Mouse (Mus musculus): ENCODE data around the gene Irak2. TPM values are rescaled to one million over a fixed set of nuclear protein-coding genes. Genes with fewer than 3 reads are reported as not detected.

Gene Irak2
- polyA plus RNA-seq, 1 experiment from 2014 or later, result 3.2 TPM

- peaks cover 2% of the 10 kb centered on the region; the same call in 1 of the 2 replicates for H3K27me3 ChIP-seq
- H3K9me3 ChIP-seq (replicated peaks), result no peaks in the 10 kb centered on the region
- H3K36me3 ChIP-seq, result no peaks in the 10 kb centered on the region
- H3K4me3 ChIP-seq, result no peak overlapping the region
- no peaks in the 10 kb centered on the region for H3K4me1 ChIP-seq
- no peak overlapping the region for H3K9ac ChIP-seq
- no peak for ATAC-seq (ENCODE audit: low FRiP score)
- H3K4me2 ChIP-seq (replicated peaks), result no peak overlapping the region
- H3K27ac ChIP-seq, result no peak overlapping the region
- WGBS, result 96% methylated on average over 2 of the region's 2 CpGs
Measured at GRCm38 (mm10) chr6:113643967-113644366, 5.7 kb downstream of the Irak2 start.

- H3K27ac ChIP-seq, result no peak overlapping the region
- no peak overlapping the region for H3K4me2 ChIP-seq (replicated peaks)
- no peaks in the 10 kb centered on the region for H3K4me1 ChIP-seq
- H3K27me3 ChIP-seq, result peaks cover 2% of the 10 kb centered on the region; the same call in 1 of the 2 replicates
- no peaks in the 10 kb centered on the region for H3K36me3 ChIP-seq
- ATAC-seq (ENCODE audit: low FRiP score), result no peak
- no peak overlapping the region for H3K4me3 ChIP-seq
- no peak overlapping the region for H3K9ac ChIP-seq
- 83% methylated on average over 8 of the region's 8 CpGs for WGBS
- H3K9me3 ChIP-seq (replicated peaks), result no peaks in the 10 kb centered on the region
Measured at GRCm38 (mm10) chr6:113644808-113645207, 6.5 kb downstream of the Irak2 start.

DNA sequence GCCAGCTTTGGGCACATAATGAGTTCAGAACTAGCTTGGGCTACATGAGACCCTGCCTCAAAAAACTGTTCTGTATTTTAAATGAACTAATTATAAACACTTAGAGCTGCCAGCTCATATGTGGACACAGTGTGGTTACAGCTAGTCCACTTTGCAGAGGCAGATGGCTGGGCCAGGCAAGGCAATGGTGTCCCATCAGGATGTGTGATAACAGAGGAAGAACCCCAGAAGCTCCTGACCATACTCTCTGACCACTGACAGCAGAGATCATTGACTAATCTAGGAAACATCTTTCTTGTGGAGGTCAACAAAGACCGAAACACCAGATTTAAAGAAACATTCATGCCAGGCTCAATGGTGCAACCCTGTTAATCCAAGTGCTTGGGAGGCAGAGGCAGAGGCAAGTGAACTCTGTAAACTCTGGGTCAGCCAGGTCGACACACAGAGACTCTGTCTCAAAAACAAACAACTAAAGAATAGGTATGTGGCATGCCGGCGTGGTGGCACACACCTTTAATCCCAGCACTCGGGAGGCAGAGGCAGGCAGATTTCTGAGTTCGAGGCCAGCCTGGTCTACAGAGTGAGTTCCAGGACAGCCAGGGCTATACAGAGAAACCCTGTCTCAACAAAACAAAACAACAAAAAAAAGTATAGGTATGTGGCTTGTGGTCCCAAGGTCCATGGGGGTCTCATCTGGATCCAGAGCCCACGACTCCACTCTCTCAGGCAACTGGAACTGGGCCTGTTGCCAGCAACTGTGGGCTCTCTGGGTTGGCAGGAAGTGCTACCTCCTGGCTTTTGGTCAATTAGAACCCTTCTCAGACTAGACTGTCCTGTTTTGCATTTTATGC is 11.3 kb downstream of the Irak2 start:
- 80% methylated on average over 7 of the region's 7 CpGs for WGBS
- H3K4me3 ChIP-seq, result no peak overlapping the region
- no peaks in the 10 kb centered on the region for H3K4me1 ChIP-seq
- no peak overlapping the region for H3K9ac ChIP-seq
- no peaks in the 10 kb centered on the region for H3K27me3 ChIP-seq
- no peaks in the 10 kb centered on the region for H3K36me3 ChIP-seq
- ATAC-seq (ENCODE audit: low FRiP score), result no peak
- H3K9me3 ChIP-seq (replicated peaks), result no peaks in the 10 kb centered on the region
- H3K27ac ChIP-seq, result no peak overlapping the region
- no peak overlapping the region for H3K4me2 ChIP-seq (replicated peaks)

DNA sequence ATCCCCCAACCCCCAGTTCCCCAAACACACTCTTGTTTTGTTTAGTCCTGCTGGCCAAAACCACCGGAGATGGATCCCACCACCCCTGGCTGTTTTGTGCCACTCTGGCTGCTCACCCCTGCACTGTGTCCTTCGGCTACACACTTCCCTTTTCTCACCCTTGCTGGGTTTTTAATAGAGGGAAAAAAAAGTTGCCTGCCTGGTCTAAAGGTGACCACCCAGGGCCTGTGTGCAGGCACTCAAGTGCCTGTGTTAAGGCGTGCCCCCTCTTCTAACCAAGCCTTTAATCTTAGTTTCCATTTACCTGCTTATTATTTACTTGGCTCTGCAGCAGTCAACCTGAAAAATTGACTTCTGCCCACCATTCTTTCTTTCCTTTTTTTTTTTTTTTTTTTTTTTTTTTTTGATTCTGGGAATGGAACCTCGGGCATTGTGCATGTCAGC is 12.0 kb downstream of the Irak2 start:
- no peaks in the 10 kb centered on the region for H3K4me1 ChIP-seq
- WGBS, result 76% methylated on average over 4 of the region's 4 CpGs
- no peaks in the 10 kb centered on the region for H3K9me3 ChIP-seq (replicated peaks)
- no peak overlapping the region for H3K4me2 ChIP-seq (replicated peaks)
- no peaks in the 10 kb centered on the region for H3K27me3 ChIP-seq
- no peak overlapping the region for H3K9ac ChIP-seq
- ATAC-seq (ENCODE audit: low FRiP score), result no peak
- no peak overlapping the region for H3K27ac ChIP-seq
- no peak overlapping the region for H3K4me3 ChIP-seq
- H3K36me3 ChIP-seq, result no peaks in the 10 kb centered on the region

- Histone ChIP-seq H3K27ac (no peak overlapping the region), H3K4me3 (no peak overlapping the region), H3K36me3 (no peaks in the 10 kb centered on the region), H3K4me2 (replicated peaks) (no peak overlapping the region), H3K27me3 (no peaks in the 10 kb centered on the region), H3K9ac (no peak overlapping the region), H3K9me3 (replicated peaks) (no peaks in the 10 kb centered on the region), H3K4me1 (no peaks in the 10 kb centered on the region)
- ATAC-seq (ENCODE audit: low FRiP score), result no peak
- WGBS, result 70% methylated on average over 3 of the region's 3 CpGs
Measured at GRCm38 (mm10) chr6:113651626-113652025, 13.4 kb downstream of the Irak2 start.

GRCm38 (mm10) chr6:113653551-113653950 is 15.3 kb downstream of the Irak2 start:
- ATAC-seq (ENCODE audit: low FRiP score), result no peak
- H3K9ac ChIP-seq, result no peak overlapping the region
- H3K4me3 ChIP-seq, result no peak overlapping the region
- no peaks in the 10 kb centered on the region for H3K4me1 ChIP-seq
- no peaks in the 10 kb centered on the region for H3K9me3 ChIP-seq (replicated peaks)
- no peak overlapping the region for H3K4me2 ChIP-seq (replicated peaks)
- WGBS, result 87% methylated on average over 7 of the region's 7 CpGs
- H3K36me3 ChIP-seq, result no peaks in the 10 kb centered on the region
- H3K27me3 ChIP-seq, result no peaks in the 10 kb centered on the region
- H3K27ac ChIP-seq, result no peak overlapping the region

GRCm38 (mm10) chr6:113654102-113654501 is 15.8 kb downstream of the Irak2 start:
- Histone ChIP-seq H3K4me1 (no peaks in the 10 kb centered on the region), H3K27me3 (no peaks in the 10 kb centered on the region), H3K9ac (no peak overlapping the region), H3K4me3 (no peak overlapping the region), H3K4me2 (replicated peaks) (no peak overlapping the region), H3K27ac (no peak overlapping the region), H3K36me3 (no peaks in the 10 kb centered on the region), H3K9me3 (replicated peaks) (no peaks in the 10 kb centered on the region)
- no peak for ATAC-seq (ENCODE audit: low FRiP score)
- 82% methylated on average over 8 of the region's 8 CpGs for WGBS

GRCm38 (mm10) chr6:113654753-113655397 is 16.6 kb downstream of the Irak2 start:
- Histone ChIP-seq H3K36me3 (no peaks in the 10 kb centered on the region), H3K9ac (no peak overlapping the region), H3K4me2 (replicated peaks) (no peak overlapping the region), H3K4me1 (no peaks in the 10 kb centered on the region), H3K27ac (no peak overlapping the region), H3K9me3 (replicated peaks) (no peaks in the 10 kb centered on the region), H3K4me3 (no peak overlapping the region), H3K27me3 (no peaks in the 10 kb centered on the region)
- 80% methylated on average over 16 of the region's 16 CpGs for WGBS
- ATAC-seq (ENCODE audit: low FRiP score), result no peak

- H3K4me2 ChIP-seq (replicated peaks), result no peak overlapping the region
- no peaks in the 10 kb centered on the region for H3K27me3 ChIP-seq
- no peak overlapping the region for H3K27ac ChIP-seq
- H3K9ac ChIP-seq, result no peak overlapping the region
- WGBS, result 93% methylated on average over 3 of the region's 3 CpGs
- no peak for ATAC-seq (ENCODE audit: low FRiP score)
- H3K36me3 ChIP-seq, result no peaks in the 10 kb centered on the region
- no peaks in the 10 kb centered on the region for H3K9me3 ChIP-seq (replicated peaks)
- no peaks in the 10 kb centered on the region for H3K4me1 ChIP-seq
- no peak overlapping the region for H3K4me3 ChIP-seq
Measured at GRCm38 (mm10) chr6:113655475-113655874, 17.2 kb downstream of the Irak2 start.

DNA sequence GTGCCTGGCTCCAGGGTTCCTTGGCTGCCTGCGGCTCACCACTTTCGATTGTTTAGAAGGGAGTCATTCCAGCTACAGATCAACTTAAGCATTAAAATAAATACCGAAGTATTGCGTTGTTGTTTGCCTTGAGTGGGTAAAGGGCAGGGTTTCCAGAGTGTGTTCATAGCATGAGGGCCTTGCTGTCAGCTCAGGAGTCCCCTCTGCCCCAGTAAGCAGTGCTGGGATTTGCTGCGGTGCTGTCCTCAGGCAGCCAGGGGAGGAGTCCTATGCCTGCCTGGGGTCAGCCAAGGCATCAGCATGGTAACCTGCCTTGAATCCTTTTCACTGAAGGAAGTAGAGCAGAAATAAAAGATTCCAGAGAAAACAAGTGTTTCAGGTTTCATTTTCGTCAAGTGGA is 18.6 kb downstream of the Irak2 start:
- H3K9ac ChIP-seq, result no peak overlapping the region
- H3K36me3 ChIP-seq, result no peaks in the 10 kb centered on the region
- H3K4me1 ChIP-seq, result peaks cover 6% of the 10 kb centered on the region
- no peaks in the 10 kb centered on the region for H3K27me3 ChIP-seq
- no peaks in the 10 kb centered on the region for H3K9me3 ChIP-seq (replicated peaks)
- whole genome bisulfite sequencing, result 84% methylated on average over 6 of the region's 6 CpGs
- no peak overlapping the region for H3K4me2 ChIP-seq (replicated peaks)
- no peak overlapping the region for H3K27ac ChIP-seq
- H3K4me3 ChIP-seq, result no peak overlapping the region
- no peak for ATAC-seq (ENCODE audit: low FRiP score)

DNA sequence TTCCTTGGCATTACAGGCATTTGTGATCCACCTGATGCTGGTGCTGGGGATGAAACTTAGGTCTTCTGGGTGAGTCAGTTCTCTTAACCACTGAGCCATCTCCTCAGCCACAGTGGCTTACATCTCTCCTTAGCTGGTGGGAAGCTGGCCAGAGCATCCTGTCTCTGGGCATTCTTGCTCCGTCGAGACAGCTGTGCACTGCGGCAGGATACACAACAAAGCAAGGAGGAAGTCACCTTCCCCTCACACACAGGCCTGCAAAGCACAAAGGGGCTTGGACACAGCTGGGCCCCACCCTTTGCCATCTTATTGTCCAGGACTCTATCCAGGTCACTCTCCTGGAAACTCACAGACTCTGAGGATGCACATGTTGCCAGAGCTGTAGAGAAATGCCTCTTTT is 20.0 kb downstream of the Irak2 start:
- Histone ChIP-seq H3K27me3 (no peaks in the 10 kb centered on the region), H3K9ac (no peak overlapping the region), H3K9me3 (replicated peaks) (no peaks in the 10 kb centered on the region), H3K27ac (no peak overlapping the region), H3K36me3 (no peaks in the 10 kb centered on the region), H3K4me1 (peaks cover 9% of the 10 kb centered on the region), H3K4me2 (replicated peaks) (no peak overlapping the region), H3K4me3 (no peak overlapping the region)
- no peak for ATAC-seq (ENCODE audit: low FRiP score)
- 75% methylated on average over 3 of the region's 3 CpGs for WGBS

DNA sequence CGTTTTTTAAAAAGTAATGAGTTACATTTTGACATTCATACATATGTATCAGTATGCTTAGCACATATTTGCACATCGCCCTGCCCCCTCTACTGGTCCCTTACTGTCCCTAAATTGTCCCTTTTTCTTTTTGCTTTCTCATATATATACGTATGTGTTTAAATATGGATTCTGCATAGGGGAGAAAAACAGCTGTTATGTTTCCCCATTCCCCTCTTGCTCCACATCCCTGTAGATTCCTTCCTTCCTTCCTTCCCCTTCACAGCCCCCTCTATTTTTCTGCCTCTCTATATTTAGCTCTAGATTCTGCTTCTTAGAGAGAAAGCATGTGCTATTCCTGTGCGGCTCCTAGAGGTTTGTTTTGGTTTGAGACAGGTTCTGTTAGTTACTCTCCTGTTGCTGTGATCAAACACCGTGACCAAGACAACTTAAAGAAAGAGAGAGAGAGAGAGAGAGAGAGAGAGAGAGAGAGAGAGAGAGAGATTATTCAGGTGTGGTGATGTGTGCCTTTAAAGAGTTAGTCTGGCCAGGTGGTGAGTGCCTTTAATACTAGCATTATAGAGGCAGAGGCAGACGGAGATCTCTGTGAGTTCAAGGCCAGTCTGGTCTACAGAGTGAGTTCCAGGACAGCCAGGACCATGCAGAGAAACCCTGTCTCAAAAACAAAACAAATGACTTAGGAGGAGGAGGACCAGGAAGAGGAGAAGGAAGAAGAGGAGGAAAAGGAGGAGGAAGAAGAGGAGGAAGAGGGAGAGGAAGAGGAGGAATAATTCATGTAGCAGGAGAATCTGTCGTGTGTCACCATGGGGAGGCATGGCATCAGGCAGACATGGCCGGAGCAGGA is 21.6 kb downstream of the Irak2 start:
- Histone ChIP-seq H3K4me2 (replicated peaks) (no peak overlapping the region), H3K9ac (no peak overlapping the region), H3K9me3 (replicated peaks) (no peaks in the 10 kb centered on the region), H3K27ac (no peak overlapping the region), H3K4me3 (no peak overlapping the region), H3K27me3 (no peaks in the 10 kb centered on the region), H3K4me1 (peaks cover 9% of the 10 kb centered on the region), H3K36me3 (no peaks in the 10 kb centered on the region)
- 77% methylated on average over 8 of the region's 8 CpGs for WGBS
- no peak for ATAC-seq (ENCODE audit: low FRiP score)
